Mouse (Mus musculus): ENCODE measurements around the gene Deup1. TPM values are rescaled to one million over a fixed set of nuclear protein-coding genes. Genes with fewer than 3 reads are reported as not detected.

Deup1 gene
- polyA plus RNA-seq, 1 experiment: not detected

GRCm38 (mm10) chr9:15550461-15550961, 77.2 kb downstream of the Deup1 start:
- H3K4me3 ChIP-seq: no peak overlapping the region
- no peaks in the 10 kb centered on the region for H3K79me2 ChIP-seq (ENCODE audit: control insufficient read depth, insufficient read depth)
- H3ac ChIP-seq (ENCODE audit: control insufficient read depth, insufficient read length): no peak overlapping the region
- TF ChIP-seq TCF12 (IDR thresholded peaks at IDR 0.05; ENCODE audit: insufficient read depth, poor library complexity, severe bottlenecking): no peak
- TF ChIP-seq SRF (IDR thresholded peaks at IDR 0.05; ENCODE audit: control insufficient read depth, insufficient read length, low read depth): no peak
- TF ChIP-seq USF1 (IDR thresholded peaks at IDR 0.05; ENCODE audit: low read depth): no peak
- TF ChIP-seq E2F4 (IDR thresholded peaks at IDR 0.05; ENCODE audit: insufficient read depth): no peak
- TF ChIP-seq CEBPB (IDR thresholded peaks at IDR 0.05; ENCODE audit: insufficient read depth, poor library complexity, severe bottlenecking): no peak
- no peak for TF ChIP-seq REST (IDR thresholded peaks at IDR 0.05; ENCODE audit: insufficient read depth, insufficient read length)
- TF ChIP-seq MYOD1 (IDR thresholded peaks at IDR 0.05; ENCODE audit: control insufficient read depth in 1 of 3, insufficient read length in 2 of 3, low read depth in 2 of 3): no peak
- no peak for TF ChIP-seq MAX (IDR thresholded peaks at IDR 0.05; ENCODE audit: low read depth)
- TF ChIP-seq POLR2A (IDR thresholded peaks at IDR 0.05; ENCODE audit: insufficient read length, low read depth): no peak
- no peak for TF ChIP-seq TCF3 (IDR thresholded peaks at IDR 0.05; ENCODE audit: insufficient read length, low read depth)
- no peak for TF ChIP-seq POLR2AphosphoS2 (IDR thresholded peaks at IDR 0.05; ENCODE audit: insufficient read length, low read depth)
- no peak for TF ChIP-seq MYOG (IDR thresholded peaks at IDR 0.05; ENCODE audit: control insufficient read depth in 1 of 3, insufficient read depth in 1 of 3, insufficient read length in 2 of 3, low read depth in 2 of 3)
- no peak overlapping the region for H3K4me2 ChIP-seq (ENCODE audit: low read depth)
- H3K36me3 ChIP-seq (ENCODE audit: control insufficient read depth, insufficient read depth): no peaks in the 10 kb centered on the region
- no peaks in the 10 kb centered on the region for H3K27me3 ChIP-seq (ENCODE audit: control insufficient read depth, insufficient read depth, insufficient read length)

- no peak overlapping the region for H3K4me3 ChIP-seq
- H3ac ChIP-seq (ENCODE audit: control insufficient read depth, insufficient read length): no peak overlapping the region
- peak in 1 of 3 experiments; percentile 26 for TF ChIP-seq MYOD1 (IDR thresholded peaks at IDR 0.05; ENCODE audit: control insufficient read depth in 1 of 3, insufficient read length in 2 of 3, low read depth in 2 of 3)
- TF ChIP-seq SRF (IDR thresholded peaks at IDR 0.05; ENCODE audit: control insufficient read depth, insufficient read length, low read depth): no peak
- H3K36me3 ChIP-seq (ENCODE audit: control insufficient read depth, insufficient read depth): no peaks in the 10 kb centered on the region
- H3K27me3 ChIP-seq (ENCODE audit: control insufficient read depth, insufficient read depth, insufficient read length): no peaks in the 10 kb centered on the region
- H3K4me2 ChIP-seq (ENCODE audit: low read depth): no peak overlapping the region
- no peaks in the 10 kb centered on the region for H3K79me2 ChIP-seq (ENCODE audit: control insufficient read depth, insufficient read depth)
These were observed 85.9 kb downstream of the Deup1 start for GRCm38 (mm10) chr9:15541735-15542354.

- TF ChIP-seq TCF12 (IDR thresholded peaks at IDR 0.05; ENCODE audit: insufficient read depth, poor library complexity, severe bottlenecking) (no peak), TCF3 (IDR thresholded peaks at IDR 0.05; ENCODE audit: insufficient read length, low read depth) (no peak), POLR2AphosphoS2 (IDR thresholded peaks at IDR 0.05; ENCODE audit: insufficient read length, low read depth) (no peak), MYOD1 (IDR thresholded peaks at IDR 0.05; ENCODE audit: control insufficient read depth in 1 of 3, insufficient read length in 2 of 3, low read depth in 2 of 3) (no peak), MYOG (IDR thresholded peaks at IDR 0.05; ENCODE audit: control insufficient read depth in 1 of 3, insufficient read depth in 1 of 3, insufficient read length in 2 of 3, low read depth in 2 of 3) (no peak)
- no peaks in the 10 kb centered on the region for H3K36me3 ChIP-seq (ENCODE audit: control insufficient read depth, insufficient read depth)
- no peaks in the 10 kb centered on the region for H3K79me2 ChIP-seq (ENCODE audit: control insufficient read depth, insufficient read depth)
- H3K4me3 ChIP-seq: no peak overlapping the region
- no peaks in the 10 kb centered on the region for H3K27me3 ChIP-seq (ENCODE audit: control insufficient read depth, insufficient read depth, insufficient read length)
- no peak overlapping the region for H3ac ChIP-seq (ENCODE audit: control insufficient read depth, insufficient read length)
- no peak overlapping the region for H3K4me2 ChIP-seq (ENCODE audit: low read depth)
These were observed 88.7 kb downstream of the Deup1 start for GRCm38 (mm10) chr9:15538979-15539533.

GRCm38 (mm10) chr9:15537455-15538048, 90.2 kb downstream of the Deup1 start:
- Histone ChIP-seq H3K4me3 (no peak overlapping the region), H3K79me2 (ENCODE audit: control insufficient read depth, insufficient read depth) (no peaks in the 10 kb centered on the region), H3K4me2 (ENCODE audit: low read depth) (no peak overlapping the region), H3K36me3 (ENCODE audit: control insufficient read depth, insufficient read depth) (no peaks in the 10 kb centered on the region), H3ac (ENCODE audit: control insufficient read depth, insufficient read length) (no peak overlapping the region), H3K27me3 (ENCODE audit: control insufficient read depth, insufficient read depth, insufficient read length) (no peaks in the 10 kb centered on the region)
- TF ChIP-seq MYOD1 (IDR thresholded peaks at IDR 0.05; ENCODE audit: control insufficient read depth in 1 of 3, insufficient read length in 2 of 3, low read depth in 2 of 3) (no peak), SRF (IDR thresholded peaks at IDR 0.05; ENCODE audit: control insufficient read depth, insufficient read length, low read depth) (no peak), TCF12 (IDR thresholded peaks at IDR 0.05; ENCODE audit: insufficient read depth, poor library complexity, severe bottlenecking) (no peak), MAX (IDR thresholded peaks at IDR 0.05; ENCODE audit: low read depth) (no peak), MYOG (IDR thresholded peaks at IDR 0.05; ENCODE audit: control insufficient read depth in 1 of 3, insufficient read depth in 1 of 3, insufficient read length in 2 of 3, low read depth in 2 of 3) (no peak), CEBPB (IDR thresholded peaks at IDR 0.05; ENCODE audit: insufficient read depth, poor library complexity, severe bottlenecking) (no peak), REST (IDR thresholded peaks at IDR 0.05; ENCODE audit: insufficient read depth, insufficient read length) (no peak), POLR2A (IDR thresholded peaks at IDR 0.05; ENCODE audit: insufficient read length, low read depth) (no peak), TCF3 (IDR thresholded peaks at IDR 0.05; ENCODE audit: insufficient read length, low read depth) (no peak), E2F4 (IDR thresholded peaks at IDR 0.05; ENCODE audit: insufficient read depth) (no peak), POLR2AphosphoS2 (IDR thresholded peaks at IDR 0.05; ENCODE audit: insufficient read length, low read depth) (no peak), USF1 (IDR thresholded peaks at IDR 0.05; ENCODE audit: low read depth) (no peak)
